Mouse (Mus musculus) testis, adult 10 weeks (tissue): ENCODE results near the gene Parp2. TPM values are rescaled to one million over a fixed set of nuclear protein-coding genes. Genes with fewer than 3 reads are reported as not detected.

Source experiments
- polyA plus RNA-seq: library from polyadenylated mRNA; stranded (reverse); fragments of 350-450 nt; fragmentation: Illumina TruSeq; extraction: RNeasy Lipid Tissue Mini Kit (QIAGEN cat#74804); gene quantifications from one replicate; pipeline ENCODE4 v1.2.3, GENCODE M21; 2014; ENCODE audit warnings: low read depth, low replicate concordance

The Parp2 gene
- polyA plus RNA-seq, result 24.1 TPM

DNA sequence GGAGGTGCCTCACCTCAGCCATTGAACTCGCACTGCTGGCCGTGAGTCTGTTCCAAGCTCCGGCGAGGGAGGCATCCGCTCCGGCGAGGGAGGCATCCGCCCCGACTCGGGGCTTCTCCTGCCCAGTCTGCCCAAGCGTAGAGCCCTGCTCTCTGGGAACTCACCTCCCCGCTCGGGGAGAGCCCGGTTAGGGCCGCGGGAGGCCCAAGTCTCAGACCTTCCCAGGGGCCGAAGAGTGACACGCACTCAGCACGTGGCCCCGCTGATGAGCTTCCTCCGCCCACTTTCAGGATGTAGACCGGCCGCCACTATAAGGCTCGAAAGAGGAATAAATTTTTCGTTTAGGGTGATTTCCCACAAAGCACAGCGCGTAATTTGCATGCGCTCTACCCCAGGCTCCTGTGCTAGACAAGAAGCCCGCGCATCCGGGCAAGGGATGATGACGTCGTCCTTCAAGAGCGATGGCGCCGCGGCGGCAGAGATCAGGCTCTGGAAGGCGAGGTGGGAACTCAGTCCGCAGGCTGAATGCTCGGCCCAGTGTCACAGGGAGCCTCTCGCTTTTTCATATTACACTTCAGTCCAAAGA lies at the start of gene Parp2, which contains the start of gene Ccnb1ip1:
TSS of gene Parp2 (plus strand) at position 355 of the 586 bp plus-strand sequence.
TSS of gene Ccnb1ip1 (minus strand) at position 246 of the 586 bp plus-strand sequence.

DNA sequence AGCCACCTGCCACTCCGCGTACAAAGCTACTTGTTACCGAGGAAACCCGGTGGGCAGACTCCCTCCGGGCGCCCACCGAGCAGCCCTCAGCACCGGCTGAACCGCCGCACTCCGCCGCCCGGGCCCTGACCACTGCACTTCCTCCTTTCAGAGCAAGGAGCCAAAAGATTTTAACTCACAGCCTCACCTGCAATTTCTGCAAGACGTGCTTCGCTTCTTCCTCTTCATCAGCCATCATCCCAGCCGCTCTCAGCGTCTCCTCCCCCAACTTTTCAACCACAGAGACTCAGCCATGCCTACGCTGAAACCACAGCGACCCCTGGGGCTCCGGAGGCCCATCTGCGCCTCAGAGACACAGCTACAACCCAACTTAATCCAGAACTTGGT lies 22.4 kb upstream of the Parp2 start, which contains the start of gene Ttc5:
TSS of gene Ttc5 (minus strand) at position 269 of the 387 bp plus-strand sequence.

DNA sequence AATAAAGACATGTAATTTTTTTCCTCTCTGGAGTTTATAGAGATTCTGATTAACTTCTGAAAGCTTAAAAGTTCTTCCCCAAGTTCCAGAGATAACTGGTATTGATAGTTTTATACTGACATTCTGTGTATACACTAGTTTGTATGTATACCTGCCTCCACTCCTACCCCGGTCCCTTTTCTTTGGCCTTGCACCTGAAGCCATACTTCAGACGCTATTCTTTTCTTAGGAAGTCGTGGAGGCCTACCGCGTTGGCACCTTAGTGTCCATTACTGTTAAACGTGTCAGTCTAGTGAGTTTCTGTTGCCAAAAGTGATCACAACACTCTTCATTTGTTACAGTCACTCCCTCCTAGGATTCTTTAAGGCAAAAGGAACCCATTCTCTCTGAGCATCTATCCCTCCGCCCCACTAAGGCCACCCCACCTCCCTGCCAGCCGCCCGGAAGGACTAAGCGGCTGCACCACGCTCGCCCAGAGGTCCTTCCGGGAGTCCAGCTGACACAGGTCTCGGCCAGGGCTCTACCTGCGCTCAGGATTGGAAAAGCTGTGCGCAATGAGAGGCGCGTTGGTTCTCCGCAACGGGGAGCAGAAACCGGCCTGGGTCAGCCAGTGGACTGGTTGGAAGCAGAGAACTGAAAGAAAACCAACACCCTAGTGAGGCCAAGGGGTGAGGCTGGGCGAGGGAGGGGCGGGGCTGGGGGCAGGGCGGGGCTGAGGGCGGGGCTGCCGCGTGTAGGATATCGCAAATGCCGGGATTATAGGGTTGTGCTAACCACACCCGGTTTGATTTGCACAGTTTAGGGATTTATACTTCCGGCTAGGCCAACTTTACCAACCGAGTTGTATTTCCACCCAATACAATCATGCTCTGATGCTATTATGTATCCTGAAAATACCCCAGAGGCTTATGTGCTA lies 62.5 kb downstream of the Parp2 start, which contains the start of gene Tep1:
TSS of gene Tep1 (minus strand) at position 672 of the 916 bp plus-strand sequence.

Other genes with a start within 250 kb of the Parp2 start
- gene Olfr744, start 193.0 kb upstream of the Parp2 start, polyA plus RNA-seq, result not detected
- not detected for gene Olfr745, start 168.5 kb upstream of the Parp2 start, polyA plus RNA-seq
- not detected for gene Olfr746, start 160.8 kb upstream of the Parp2 start, polyA plus RNA-seq
- not detected for gene Olfr747, start 114.6 kb upstream of the Parp2 start, polyA plus RNA-seq
- gene Olfr748, start 100.5 kb upstream of the Parp2 start, polyA plus RNA-seq, result not detected
- not detected for gene Olfr749, start 62.7 kb upstream of the Parp2 start, polyA plus RNA-seq
- 7.6 TPM for gene Ttc5, start 22.3 kb upstream of the Parp2 start, polyA plus RNA-seq
- gene Ccnb1ip1, start 109 bp upstream of the Parp2 start, polyA plus RNA-seq, result 20.3 TPM
- gene Tep1, start 62.7 kb downstream of the Parp2 start, polyA plus RNA-seq, result 2.8 TPM
- gene Klhl33, start 89.7 kb downstream of the Parp2 start, polyA plus RNA-seq, result 0.06 TPM
- 12.3 TPM for gene Osgep, start 117.1 kb downstream of the Parp2 start, polyA plus RNA-seq
- 20.7 TPM for gene Apex1, start 117.1 kb downstream of the Parp2 start, polyA plus RNA-seq
- gene Pip4p1, start 123.0 kb downstream of the Parp2 start, polyA plus RNA-seq, result 17.5 TPM
- 6.9 TPM for gene Pnp, start 123.2 kb downstream of the Parp2 start, polyA plus RNA-seq
- not detected for gene Gm49342, start 136.7 kb downstream of the Parp2 start, polyA plus RNA-seq
- gene Pnp2, start 148.2 kb downstream of the Parp2 start, polyA plus RNA-seq, result 5.4 TPM
- 8.1 TPM for gene Rnase10, start 199.9 kb downstream of the Parp2 start, polyA plus RNA-seq
- gene Rnase9, start 234.0 kb downstream of the Parp2 start, polyA plus RNA-seq, result 2.0 TPM
- 0.34 TPM for gene Rnase11, start 242.3 kb downstream of the Parp2 start, polyA plus RNA-seq
- 1.3 TPM for gene Rnase12, start 249.8 kb downstream of the Parp2 start, polyA plus RNA-seq